ENCODE assay signal across 8 mouse cellular contexts in the genomic region with DNA sequence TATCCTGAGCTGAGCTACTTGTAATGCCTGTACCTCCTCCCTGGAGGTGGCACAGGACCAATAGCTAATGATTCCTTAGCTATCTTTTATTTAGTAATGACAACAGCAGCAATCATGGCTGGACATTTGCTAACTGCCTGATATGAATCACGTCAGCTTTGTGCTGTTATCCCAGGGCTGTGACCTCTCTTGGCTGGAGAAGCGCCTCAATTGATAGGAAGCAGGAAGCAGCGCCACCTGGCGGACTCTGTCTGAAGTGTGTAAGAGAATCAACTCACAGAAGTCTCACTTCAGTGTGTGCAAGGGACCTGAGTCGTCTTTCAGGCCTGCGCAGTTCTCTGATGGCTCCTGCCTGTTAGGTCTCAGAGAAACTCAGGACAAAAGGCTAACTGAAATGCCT. TPM values are rescaled to one million over a fixed set of nuclear protein-coding genes. Genes with fewer than 3 reads are reported as not detected.
DNase-seq lines count a peak whose midpoint lies in the region; ATAC-seq and TF ChIP-seq lines count a peak whose summit lies in the region.

No protein-coding gene starts in this region.

- 0 out of 2 replicates have a peak, but pooled peaks cover 3% of the 10 kb centered on the region for H3K9me3 ChIP-seq in G1E (replicated peaks)
- H3K9me3 ChIP-seq in hindbrain, embryonic 11.5 days (ENCODE audit: control insufficient read depth, low read length): no peaks in the 10 kb centered on the region

- 10% methylated on average over 6 of the region's 6 CpGs for WGBS in hindbrain, embryonic 11.5 days

- no peaks in the 10 kb centered on the region for H3K36me3 ChIP-seq in G1E (replicated peaks)
- H3K36me3 ChIP-seq in hindbrain, embryonic 11.5 days (ENCODE audit: control insufficient read depth, insufficient read depth, low read length): no peaks in the 10 kb centered on the region

- H3K27ac ChIP-seq in hindbrain, embryonic 11.5 days (ENCODE audit: low read depth, low read length): no peak overlapping the region

- no peak; the same call in 1 of the 2 replicates for ATAC-seq in G1E (ENCODE audit: extremely low read depth, insufficient number of reproducible peaks, low FRiP score, poor library complexity, severe bottlenecking)
- ATAC-seq in hindbrain, embryonic 11.5 days (ENCODE audit: low FRiP score): peak; percentile 74; the same call in 1 of the 2 replicates

- DNase-seq in G1E (ENCODE audit: low spot score): peak; percentile 27
- DNase-seq in cerebellum, adult 18-20 months: peak; percentile 84 to 90
- DNase-seq in frontal cortex, adult 2 months (ENCODE audit: extremely low spot score in 1 of 2, low spot score in 1 of 2): peak; percentile 48 to 95
- peak; percentile 94 for DNase-seq in hindbrain, embryonic 11.5 days (ENCODE audit: low spot score)
- peak; percentile 75 for DNase-seq in layer of hippocampus, adult 9-11 months
- DNase-seq in lung, postnatal 10 days: peak; percentile 93
- peak; percentile 86 for DNase-seq in ovary, postnatal 36 days (ENCODE audit: low spot score)
- DNase-seq in thymus, postnatal 25 days: peak; percentile 77

- no peak overlapping the region for H3K9ac ChIP-seq in hindbrain, embryonic 11.5 days (ENCODE audit: low read depth, low read length)

- H3K27me3 ChIP-seq in G1E (ENCODE audit: insufficient read depth, low read length): peaks cover 9% of the 10 kb centered on the region; the same call in 1 of the 2 replicates
- H3K27me3 ChIP-seq in hindbrain, embryonic 11.5 days (ENCODE audit: control insufficient read depth, insufficient read depth, low read length): no peaks in the 10 kb centered on the region

- H3K4me2 ChIP-seq in hindbrain, embryonic 11.5 days (replicated peaks; ENCODE audit: low read depth, low read length): no peak overlapping the region

- H3K4me3 ChIP-seq in G1E (ENCODE audit: low read depth, low read length): no peak overlapping the region
- no peak overlapping the region for H3K4me3 ChIP-seq in hindbrain, embryonic 11.5 days (ENCODE audit: low read depth, low read length)

- peaks cover 38% of the 10 kb centered on the region for H3K4me1 ChIP-seq in G1E (ENCODE audit: insufficient read depth, low read depth, low read length)
- no peaks in the 10 kb centered on the region for H3K4me1 ChIP-seq in hindbrain, embryonic 11.5 days (replicated peaks; ENCODE audit: control insufficient read depth, insufficient read depth, low read length)

- peak; percentile 74 for TF ChIP-seq CTCF in G1E (IDR thresholded peaks at IDR 0.05; ENCODE audit: low read depth, low read length)

RNA-seq across cellular contexts. Expression of gene 1810062G17Rik, which starts 19.7 kb away (rescaled TPM):
- total RNA-seq in G1E (2014; fragmentation: Nextera tagmentation): not detected in 2 replicates
- total RNA-seq in G1E (2017): 0.44 TPM in 1 of 2 replicates, not detected in the other
- polyA plus RNA-seq in G1E (2012): not detected in 2 replicates
- polyA plus RNA-seq in frontal cortex, adult 2 months (2012; rRNA removed): 0.15 TPM in 1 of 2 replicates, not detected in the other
- polyA plus RNA-seq in hindbrain, embryonic 11.5 days (2014; fragmentation: Nextera tagmentation; extraction: Ambion mirVana): 0.45 and 0.95 TPM in 2 replicates

RNA-seq across cellular contexts. Expression of gene Anxa5, which starts 19.7 kb away (rescaled TPM):
- total RNA-seq in G1E (2014; fragmentation: Nextera tagmentation): 165 and 180 TPM in 2 replicates
- 175 TPM in 2 replicates for total RNA-seq in G1E (2017)
- 81.0 and 94.3 TPM in 2 replicates for polyA plus RNA-seq in G1E (2012)
- polyA plus RNA-seq in frontal cortex, adult 2 months (2012; rRNA removed): 97.6 and 113 TPM in 2 replicates
- polyA plus RNA-seq in hindbrain, embryonic 11.5 days (2014; fragmentation: Nextera tagmentation; extraction: Ambion mirVana): 103 and 121 TPM in 2 replicates

RNA-seq across cellular contexts. Expression of gene Gm11549, which starts 26.2 kb away (rescaled TPM):
- not detected in 2 replicates for total RNA-seq in G1E (2014; fragmentation: Nextera tagmentation)
- 0.05 and 0.06 TPM in 2 replicates for total RNA-seq in G1E (2017)
- not detected in 2 replicates for polyA plus RNA-seq in G1E (2012)
- 19.2 and 19.5 TPM in 2 replicates for polyA plus RNA-seq in frontal cortex, adult 2 months (2012; rRNA removed)
- polyA plus RNA-seq in hindbrain, embryonic 11.5 days (2014; fragmentation: Nextera tagmentation; extraction: Ambion mirVana): 0.34 and 0.70 TPM in 2 replicates

RNA-seq across cellular contexts. Expression of gene Exosc9, which starts 57.0 kb away (rescaled TPM):
- total RNA-seq in G1E (2014; fragmentation: Nextera tagmentation) (40.9 and 44.6 TPM in 2 replicates), G1E (2017) (74.3 and 96.7 TPM in 2 replicates)
- polyA plus RNA-seq in G1E (2012): 2.2 and 3.7 TPM in 2 replicates
- polyA plus RNA-seq in frontal cortex, adult 2 months (2012; rRNA removed): 34.5 and 39.7 TPM in 2 replicates
- polyA plus RNA-seq in hindbrain, embryonic 11.5 days (2014; fragmentation: Nextera tagmentation; extraction: Ambion mirVana): 104 and 108 TPM in 2 replicates

Comparison
In these comparisons a context has a peak if more than half of its experiments do, and no peak if none do; other contexts are left out.
1. DNase-seq: peak in every context shown above with its lines; median percentile 94 in hindbrain, embryonic 11.5 days; 93 in lung, postnatal 10 days; 87 in cerebellum, adult 18-20 months; 86 in ovary, postnatal 36 days; 77 in thymus, postnatal 25 days; 75 in layer of hippocampus, adult 9-11 months; 72 in frontal cortex, adult 2 months; 27 in G1E.
2. RNA of gene Gm11549, which starts 26.2 kb away (polyA plus RNA-seq): 19.2 to 19.5 TPM in frontal cortex, adult 2 months; 0.34 to 0.70 TPM in hindbrain, embryonic 11.5 days and not detected in G1E; every median in the first group is over 10 times any median in the second.